Mouse (Mus musculus) gastrocnemius, postnatal 36 days (tissue): ENCODE measurements around the gene Gm20867. TPM values are rescaled to one million over a fixed set of nuclear protein-coding genes. Genes with fewer than 3 reads are reported as not detected.
"Not testable (repeated sequence)": the region's sequence is repeated elsewhere in the genome, so short reads cannot be mapped to it uniquely, and the experiment has no call there.

Experiments
- DNase-seq, 2 experiments: peaks; one replicate each; pipeline ENCODE4 v3.0.0; 2022
- intact Hi-C: fragments of 180-260 bp; cut with DNase I; formaldehyde crosslinking; loops from one replicate; pipeline ENCODE4 v1.15.1; 2025
- long read RNA-seq, 2 experiments: library from polyadenylated mRNA; stranded (forward); transcript quantifications; one replicate each; pipeline ENCODE4 v2.0.0; 2021
- total RNA-seq, 2 experiments: library from RNA; stranded (reverse); gene quantifications; 2 replicates each; pipeline ENCODE4 v1.2.3; 2021

Gene Gm20867
- not detected for total RNA-seq
- long read RNA-seq, experiment 1: 0 reads
- long read RNA-seq, experiment 2: 0 reads

DNA sequence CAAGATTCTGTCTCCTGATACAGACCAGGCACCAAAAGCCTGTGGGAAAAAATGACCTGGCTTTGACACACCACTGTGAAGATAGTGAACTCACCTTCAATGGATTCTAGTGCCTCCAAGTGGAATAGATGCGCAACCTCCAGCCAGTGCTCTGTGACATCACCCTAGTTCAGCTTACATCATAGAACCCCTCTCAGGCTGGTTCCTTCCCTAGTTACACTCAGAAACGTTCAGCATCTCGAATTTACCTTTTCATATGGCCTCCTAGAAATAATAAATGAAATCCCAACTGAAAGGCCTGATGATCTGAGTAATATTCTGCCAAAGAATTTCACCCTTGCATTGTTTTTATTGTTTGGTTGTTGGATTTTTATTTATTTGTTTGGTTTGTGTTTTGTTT, at the start of gene Gm20867:
Gene Gm20867, minus strand, starts transcription at position 101 of the 400 bp plus-strand sequence.
- DNase-seq, intact Hi-C loops: not testable (repeated sequence)

Other genes with a start within 250 kb of the Gm20867 start
- gene Gm29564, start 249.8 kb upstream of the Gm20867 start, total RNA-seq: not detected